Mouse (Mus musculus): ENCODE measurements at regions not wholly inside any gene's neighbourhood (a gene's known extent, or its start where the extent isn't known, plus 50 kb on each side); places are given as distances from the start of the nearest gene placed in this dataset.

GRCm38 (mm10) chr10:92578872-92579271 lies 143.3 kb downstream of the Nedd1 start:
- Histone ChIP-seq H3K27ac (ENCODE audit: insufficient read depth, low read depth, low read length, poor library complexity, severe bottlenecking) (no peak overlapping the region), H3K36me3 (ENCODE audit: control insufficient read depth, insufficient read depth, low read length, poor library complexity, severe bottlenecking) (no peaks in the 10 kb centered on the region), H3K9me3 (ENCODE audit: control insufficient read depth, insufficient read depth, low read depth, low read length) (no peaks in the 10 kb centered on the region), H3K4me1 (ENCODE audit: control insufficient read depth in 2 of 2, insufficient read depth in 2 of 2, low read length in 2 of 2, poor library complexity in 1 of 2) (no peaks in the 10 kb centered on the region), H3K9ac (ENCODE audit: insufficient read depth, low read depth, low read length, poor library complexity, severe bottlenecking) (no peak overlapping the region), H3K4me3 (ENCODE audit: insufficient read depth in 1 of 2, low read depth in 1 of 2, low read length in 2 of 2, poor library complexity in 1 of 2, severe bottlenecking in 1 of 2) (no peak overlapping the region)
- no peak for DNase-seq (ENCODE audit: low read depth, low spot score)
- in situ Hi-C loops (cut with MboI; ENCODE audit: low sequenced_read_pairs in 2 of 2, unreplicated experiment in 2 of 2): no loop called here
- TF ChIP-seq ZNF384 (IDR thresholded peaks at IDR 0.05; ENCODE audit: low read depth, low read length) (no peak), ZC3H11A (IDR thresholded peaks at IDR 0.05; ENCODE audit: borderline replicate concordance, low read depth, low read length) (no peak), HCFC1 (IDR thresholded peaks at IDR 0.05; ENCODE audit: borderline replicate concordance, insufficient read depth, low read length) (no peak), MAFK (IDR thresholded peaks at IDR 0.05; ENCODE audit: insufficient read depth, low read depth, low read length) (no peak), CHD2 (IDR thresholded peaks at IDR 0.05; ENCODE audit: low read depth, low read length) (no peak)

GRCm38 (mm10) chr10:92570496-92570895 lies 151.7 kb downstream of the Nedd1 start:
- no peaks in the 10 kb centered on the region for H3K4me1 ChIP-seq (ENCODE audit: control insufficient read depth in 2 of 2, insufficient read depth in 2 of 2, low read length in 2 of 2, poor library complexity in 1 of 2)
- TF ChIP-seq MAFK (IDR thresholded peaks at IDR 0.05; ENCODE audit: insufficient read depth, low read depth, low read length) (no peak), HCFC1 (IDR thresholded peaks at IDR 0.05; ENCODE audit: borderline replicate concordance, insufficient read depth, low read length) (no peak), ZC3H11A (IDR thresholded peaks at IDR 0.05; ENCODE audit: borderline replicate concordance, low read depth, low read length) (no peak), ZNF384 (IDR thresholded peaks at IDR 0.05; ENCODE audit: low read depth, low read length) (no peak), CHD2 (IDR thresholded peaks at IDR 0.05; ENCODE audit: low read depth, low read length) (no peak)
- DNase-seq (ENCODE audit: low read depth, low spot score): no peak
- H3K4me3 ChIP-seq (ENCODE audit: insufficient read depth in 1 of 2, low read depth in 1 of 2, low read length in 2 of 2, poor library complexity in 1 of 2, severe bottlenecking in 1 of 2): no peak overlapping the region
- no peaks in the 10 kb centered on the region for H3K9me3 ChIP-seq (ENCODE audit: control insufficient read depth, insufficient read depth, low read depth, low read length)
- H3K27ac ChIP-seq (ENCODE audit: insufficient read depth, low read depth, low read length, poor library complexity, severe bottlenecking): no peak overlapping the region
- no peaks in the 10 kb centered on the region for H3K36me3 ChIP-seq (ENCODE audit: control insufficient read depth, insufficient read depth, low read length, poor library complexity, severe bottlenecking)
- H3K9ac ChIP-seq (ENCODE audit: insufficient read depth, low read depth, low read length, poor library complexity, severe bottlenecking): no peak overlapping the region
- in situ Hi-C loops (cut with MboI; ENCODE audit: low sequenced_read_pairs in 2 of 2, unreplicated experiment in 2 of 2): no loop called here

DNA sequence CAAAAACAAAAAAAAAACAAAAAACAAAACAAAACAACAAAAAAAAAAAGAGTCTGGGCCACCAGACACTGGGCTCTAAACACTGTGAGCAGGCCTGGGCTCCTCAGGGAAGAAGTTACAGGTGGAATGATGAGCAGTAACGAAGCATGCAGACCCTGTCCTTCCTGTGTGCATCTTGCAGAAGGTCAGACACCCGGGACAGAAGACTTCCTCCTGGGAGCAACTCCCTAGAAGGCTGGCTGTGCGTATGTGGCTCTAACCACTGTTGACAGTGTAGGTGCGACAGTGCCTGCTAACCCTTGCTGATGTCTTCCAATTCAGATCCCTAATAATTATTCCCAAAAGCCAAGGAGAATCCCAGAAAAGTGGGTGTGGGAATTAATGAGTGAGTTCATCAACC lies 164.8 kb downstream of the Nedd1 start:
- no peak for DNase-seq (ENCODE audit: low read depth, low spot score)
- Histone ChIP-seq H3K4me1 (ENCODE audit: control insufficient read depth in 2 of 2, insufficient read depth in 2 of 2, low read length in 2 of 2, poor library complexity in 1 of 2) (no peaks in the 10 kb centered on the region), H3K27ac (ENCODE audit: insufficient read depth, low read depth, low read length, poor library complexity, severe bottlenecking) (no peak overlapping the region), H3K9me3 (ENCODE audit: control insufficient read depth, insufficient read depth, low read depth, low read length) (no peaks in the 10 kb centered on the region), H3K4me3 (ENCODE audit: insufficient read depth in 1 of 2, low read depth in 1 of 2, low read length in 2 of 2, poor library complexity in 1 of 2, severe bottlenecking in 1 of 2) (no peak overlapping the region), H3K36me3 (ENCODE audit: control insufficient read depth, insufficient read depth, low read length, poor library complexity, severe bottlenecking) (no peaks in the 10 kb centered on the region), H3K9ac (ENCODE audit: insufficient read depth, low read depth, low read length, poor library complexity, severe bottlenecking) (no peak overlapping the region)
- in situ Hi-C loops (cut with MboI; ENCODE audit: low sequenced_read_pairs in 2 of 2, unreplicated experiment in 2 of 2): no loop called here
- TF ChIP-seq HCFC1 (IDR thresholded peaks at IDR 0.05; ENCODE audit: borderline replicate concordance, insufficient read depth, low read length): no peak
- TF ChIP-seq MAFK (IDR thresholded peaks at IDR 0.05; ENCODE audit: insufficient read depth, low read depth, low read length): no peak
- TF ChIP-seq ZNF384 (IDR thresholded peaks at IDR 0.05; ENCODE audit: low read depth, low read length): no peak
- no peak for TF ChIP-seq ZC3H11A (IDR thresholded peaks at IDR 0.05; ENCODE audit: borderline replicate concordance, low read depth, low read length)
- no peak for TF ChIP-seq CHD2 (IDR thresholded peaks at IDR 0.05; ENCODE audit: low read depth, low read length)

DNA sequence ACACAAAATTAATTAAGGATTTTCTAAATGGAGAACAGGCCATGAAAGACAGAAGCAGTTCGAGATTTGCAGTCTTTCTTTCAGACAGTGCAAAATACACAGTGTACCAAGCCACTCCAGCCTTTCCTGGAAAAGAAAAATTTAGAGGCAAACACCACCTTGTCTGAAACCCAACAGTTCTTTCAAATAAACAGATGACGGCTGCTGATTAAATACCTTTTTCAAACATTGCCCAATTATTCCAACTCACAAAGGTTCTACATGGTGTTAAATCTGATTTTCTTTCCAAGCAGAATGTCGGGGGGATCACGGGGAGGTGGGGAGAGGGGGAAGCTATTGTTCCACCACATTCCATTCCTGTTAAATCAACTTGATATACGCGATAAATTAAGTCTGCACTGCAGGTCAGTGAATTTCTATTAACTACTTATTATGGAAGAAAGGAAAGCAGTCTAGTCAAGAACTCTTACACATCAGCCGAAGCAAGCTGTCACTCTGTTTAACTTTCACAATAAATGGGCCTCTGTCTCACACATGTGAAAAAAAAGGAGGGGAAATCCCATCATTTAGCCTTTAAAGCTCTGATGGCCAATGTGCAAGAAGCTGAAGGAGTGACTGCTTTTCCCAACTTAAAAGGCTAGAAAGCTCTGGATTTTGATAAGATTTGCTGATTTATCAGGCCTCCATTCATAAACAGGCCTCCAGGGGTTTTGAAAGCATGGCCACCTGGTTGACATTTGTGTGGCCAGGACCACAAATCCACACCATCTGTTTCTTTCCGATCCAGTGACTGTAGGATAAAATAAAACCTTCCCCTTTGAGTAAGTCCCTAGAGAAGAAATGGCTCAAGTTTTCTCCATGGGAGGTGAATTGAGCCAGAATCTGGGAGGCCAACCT lies 165.4 kb downstream of the Nedd1 start:
- no peak overlapping the region for H3K9ac ChIP-seq (ENCODE audit: insufficient read depth, low read depth, low read length, poor library complexity, severe bottlenecking)
- H3K4me3 ChIP-seq (ENCODE audit: insufficient read depth in 1 of 2, low read depth in 1 of 2, low read length in 2 of 2, poor library complexity in 1 of 2, severe bottlenecking in 1 of 2): no peak overlapping the region
- no peaks in the 10 kb centered on the region for H3K4me1 ChIP-seq (ENCODE audit: control insufficient read depth in 2 of 2, insufficient read depth in 2 of 2, low read length in 2 of 2, poor library complexity in 1 of 2)
- no peaks in the 10 kb centered on the region for H3K36me3 ChIP-seq (ENCODE audit: control insufficient read depth, insufficient read depth, low read length, poor library complexity, severe bottlenecking)
- in situ Hi-C loops (cut with MboI; ENCODE audit: low sequenced_read_pairs in 2 of 2, unreplicated experiment in 2 of 2): no loop called here
- H3K27ac ChIP-seq (ENCODE audit: insufficient read depth, low read depth, low read length, poor library complexity, severe bottlenecking): no peak overlapping the region
- no peak for DNase-seq (ENCODE audit: low read depth, low spot score)
- no peaks in the 10 kb centered on the region for H3K9me3 ChIP-seq (ENCODE audit: control insufficient read depth, insufficient read depth, low read depth, low read length)
- TF ChIP-seq MAFK (IDR thresholded peaks at IDR 0.05; ENCODE audit: insufficient read depth, low read depth, low read length) (no peak), ZNF384 (IDR thresholded peaks at IDR 0.05; ENCODE audit: low read depth, low read length) (no peak), HCFC1 (IDR thresholded peaks at IDR 0.05; ENCODE audit: borderline replicate concordance, insufficient read depth, low read length) (no peak), CHD2 (IDR thresholded peaks at IDR 0.05; ENCODE audit: low read depth, low read length) (no peak), ZC3H11A (IDR thresholded peaks at IDR 0.05; ENCODE audit: borderline replicate concordance, low read depth, low read length) (no peak)

All from ES-E14 (cell line).